Mouse (Mus musculus): ENCODE measurements around the gene Mphosph9. TPM values are rescaled to one million over a fixed set of nuclear protein-coding genes. Genes with fewer than 3 reads are reported as not detected.

The Mphosph9 gene
- total and polyA plus RNA-seq, 3 experiments: 5.6 to 9.8 (median 8.0) TPM

GRCm38 (mm10) chr5:124216403-124216802, 111.4 kb downstream of the Mphosph9 start:
- in situ Hi-C loops (cut with MboI; ENCODE audit: low pct_ligation_motif_present, low pct_unique_long_range_greater_than_20kb, low sequenced_read_pairs) (no loop called here), dilution Hi-C loops (cut with MboI; ENCODE audit: extremely low pct_ligation_motif_present, extremely low pct_unique_long_range_greater_than_20kb, low sequenced_read_pairs) (no loop called here)
- peaks cover 36 to 72% of the 10 kb centered on the region in 2 experiments for H3K4me1 ChIP-seq (ENCODE audit: control insufficient read depth in 1 of 2, insufficient read depth in 2 of 2)

GRCm38 (mm10) chr5:124215647-124216046, 112.1 kb downstream of the Mphosph9 start:
- dilution Hi-C loops (cut with MboI; ENCODE audit: extremely low pct_ligation_motif_present, extremely low pct_unique_long_range_greater_than_20kb, low sequenced_read_pairs): no loop called here

More at GRCm38 (mm10) chr5:124216403-124216802, 111.4 kb downstream of the Mphosph9 start:
- no peak for TF ChIP-seq NELFE (IDR thresholded peaks at IDR 0.05; ENCODE audit: low read depth, low read length)
- no peak for TF ChIP-seq E2F4 (IDR thresholded peaks at IDR 0.05; ENCODE audit: insufficient replicate concordance, low read depth, low read length)
- TF ChIP-seq POLR2A (IDR thresholded peaks at IDR 0.05; ENCODE audit: low read depth, low read length): no peak
- TF ChIP-seq NRF1 (IDR thresholded peaks at IDR 0.05; ENCODE audit: low read depth, low read length): no peak
- TF ChIP-seq ZNF384 (IDR thresholded peaks at IDR 0.05; ENCODE audit: low read depth, low read length): no peak
- no peak for TF ChIP-seq ETS1 (conservative IDR thresholded peaks at IDR 0.05; ENCODE audit: low read depth, low read length)
- no peak for TF ChIP-seq USF2 (conservative IDR thresholded peaks at IDR 0.05; ENCODE audit: low read depth, low read length)
- no peak for TF ChIP-seq MAX (IDR thresholded peaks at IDR 0.05; ENCODE audit: low read length)
- TF ChIP-seq POLR2AphosphoS2 (IDR thresholded peaks at IDR 0.05; ENCODE audit: low read depth, low read length): no peak
- no peak for TF ChIP-seq TBP (conservative IDR thresholded peaks at IDR 0.05; ENCODE audit: low read depth, low read length)
- TF ChIP-seq GABPA (IDR thresholded peaks at IDR 0.05; ENCODE audit: insufficient replicate concordance, low read depth, low read length): no peak
- TF ChIP-seq ELF1 (IDR thresholded peaks at IDR 0.05; ENCODE audit: low read depth, low read length): no peak
- Histone ChIP-seq H3K79me2 (replicated peaks; ENCODE audit: control insufficient read depth, extremely low read depth, insufficient read depth, poor library complexity, severe bottlenecking) (no peaks in the 10 kb centered on the region), H3K4me2 (ENCODE audit: insufficient read depth, low read depth, poor library complexity, severe bottlenecking) (no peak overlapping the region), H3K4me3 (replicated peaks in 1 of 3; ENCODE audit: low read depth in 2 of 3, low read length in 2 of 3, poor library complexity in 1 of 3) (no peak overlapping the region), H3K9me3 (replicated peaks; ENCODE audit: low read length) (no peaks in the 10 kb centered on the region), H3K9ac (ENCODE audit: insufficient read depth, low read depth) (no peak overlapping the region), H3K27me3 (replicated peaks) (no peaks in the 10 kb centered on the region), H3K27ac (ENCODE audit: insufficient read depth, low read depth) (no peak overlapping the region), H3K36me3 (replicated peaks in 1 of 2; ENCODE audit: control insufficient read depth in 1 of 2, insufficient read depth in 1 of 2, low read length in 1 of 2) (peaks cover 0 to 17% of the 10 kb centered on the region in 2 experiments)
- no peak for DNase-seq (ENCODE audit: extremely low read depth)

More at GRCm38 (mm10) chr5:124215647-124216046, 112.1 kb downstream of the Mphosph9 start:
- no peaks in the 10 kb centered on the region for H3K79me2 ChIP-seq (replicated peaks; ENCODE audit: control insufficient read depth, extremely low read depth, insufficient read depth, poor library complexity, severe bottlenecking)
- no peaks in the 10 kb centered on the region for H3K27me3 ChIP-seq (replicated peaks)
- TF ChIP-seq ZKSCAN1 (IDR thresholded peaks at IDR 0.05; ENCODE audit: borderline replicate concordance, low read depth, low read length) (no peak), GABPA (IDR thresholded peaks at IDR 0.05; ENCODE audit: insufficient replicate concordance, low read depth, low read length) (no peak), ZNF384 (IDR thresholded peaks at IDR 0.05; ENCODE audit: low read depth, low read length) (no peak), MEF2A (IDR thresholded peaks at IDR 0.05; ENCODE audit: borderline replicate concordance, low read depth, low read length) (no peak), NELFE (IDR thresholded peaks at IDR 0.05; ENCODE audit: low read depth, low read length) (no peak), EP300 (IDR thresholded peaks at IDR 0.05; ENCODE audit: low read length) (no peak), POLR2A (IDR thresholded peaks at IDR 0.05; ENCODE audit: low read depth, low read length) (no peak), RCOR1 (conservative IDR thresholded peaks at IDR 0.05; ENCODE audit: low read depth, low read length) (no peak), ETS1 (conservative IDR thresholded peaks at IDR 0.05; ENCODE audit: low read depth, low read length) (no peak), HCFC1 (IDR thresholded peaks at IDR 0.05; ENCODE audit: low read depth, low read length) (no peak), TBP (conservative IDR thresholded peaks at IDR 0.05; ENCODE audit: low read depth, low read length) (no peak), JUND (conservative IDR thresholded peaks at IDR 0.05; ENCODE audit: low read depth, low read length) (no peak), UBTF (IDR thresholded peaks at IDR 0.05; ENCODE audit: low read depth, low read length) (no peak), MAZ (IDR thresholded peaks at IDR 0.05; ENCODE audit: low read depth, low read length) (no peak), MYC (IDR thresholded peaks at IDR 0.05; ENCODE audit: low read depth, low read length) (no peak), SMC3 (IDR thresholded peaks at IDR 0.05; ENCODE audit: low read depth, low read length) (no peak), TCF12 (IDR thresholded peaks at IDR 0.05; ENCODE audit: low read depth, low read length) (no peak)
- H3K9ac ChIP-seq (ENCODE audit: insufficient read depth, low read depth): no peak overlapping the region
- H3K4me2 ChIP-seq (ENCODE audit: insufficient read depth, low read depth, poor library complexity, severe bottlenecking): no peak overlapping the region
- no peak overlapping the region for H3K4me3 ChIP-seq (replicated peaks in 1 of 3; ENCODE audit: low read depth in 2 of 3, low read length in 2 of 3, poor library complexity in 1 of 3)
- in situ Hi-C loops (cut with MboI; ENCODE audit: low pct_ligation_motif_present, low pct_unique_long_range_greater_than_20kb, low sequenced_read_pairs): no loop called here
- no peaks in the 10 kb centered on the region for H3K9me3 ChIP-seq (replicated peaks; ENCODE audit: low read length)
- DNase-seq (ENCODE audit: extremely low read depth): no peak
- H3K4me1 ChIP-seq (ENCODE audit: control insufficient read depth in 1 of 2, insufficient read depth in 2 of 2): peaks cover 31 to 64% of the 10 kb centered on the region in 2 experiments
- peaks cover 0 to 23% of the 10 kb centered on the region in 2 experiments for H3K36me3 ChIP-seq (replicated peaks in 1 of 2; ENCODE audit: control insufficient read depth in 1 of 2, insufficient read depth in 1 of 2, low read length in 1 of 2)
- H3K27ac ChIP-seq (ENCODE audit: insufficient read depth, low read depth): no peak overlapping the region

All from CH12.LX (cell line).